Mouse (Mus musculus) lung, embryonic 16.5 days (tissue): ENCODE results near the gene Prkcz. TPM values are rescaled to one million over a fixed set of nuclear protein-coding genes. Genes with fewer than 3 reads are reported as not detected.
"Not testable (repeated sequence)": the region's sequence is repeated elsewhere in the genome, so short reads cannot be mapped to it uniquely, and the experiment has no call there.

Source experiments
- ATAC-seq: fragments of 200-750 bp; cut with Nextera tagmentation; 2 replicates; pipeline ENCODE4 v1.8.0; 2017; ENCODE audit warnings: low read depth, mild to moderate bottlenecking, moderate library complexity
- H3K27ac ChIP-seq: fragments of 300-500 bp; sonication (generic); 2 replicates; pipeline ENCODE4 v1.5.1; 2014; ENCODE audit warnings: mild to moderate bottlenecking, control low read depth, low read length
- H3K27me3 ChIP-seq: fragments of 300-500 bp; sonication (generic); 2 replicates; pipeline ENCODE4 v1.6.1; 2014; ENCODE audit warnings: low read depth, low read length, mixed read lengths; ENCODE audit not compliant: control insufficient read depth, insufficient read depth
- H3K36me3 ChIP-seq: fragments of 300-500 bp; sonication (generic); 2 replicates; pipeline ENCODE4 v1.6.1; 2014; ENCODE audit warnings: low read length; ENCODE audit not compliant: control insufficient read depth, insufficient read depth
- H3K4me1 ChIP-seq: fragments of 300-500 bp; sonication (generic); replicated peaks from 2 replicates; pipeline ENCODE4 v1.6.1; 2014; ENCODE audit warnings: low read length, mixed read lengths; ENCODE audit not compliant: control insufficient read depth, insufficient read depth
- H3K4me2 ChIP-seq: fragments of 300-500 bp; sonication (generic); 2 replicates; pipeline ENCODE4 v1.6.1; 2014; ENCODE audit warnings: low read depth, low read length, control low read depth
- H3K4me3 ChIP-seq: fragments of 300-500 bp; sonication (generic); 2 replicates; pipeline ENCODE4 v1.5.1; 2014; ENCODE audit warnings: mild to moderate bottlenecking, low read length, control low read depth
- H3K9ac ChIP-seq: fragments of 300-500 bp; sonication (generic); 2 replicates; pipeline ENCODE4 v1.6.1; 2014; ENCODE audit warnings: low read length, control low read depth
- H3K9me3 ChIP-seq: fragments of 300-500 bp; sonication (generic); 2 replicates; pipeline ENCODE4 v1.6.1; 2016; ENCODE audit warnings: low read length; ENCODE audit not compliant: control insufficient read depth
- WGBS: fragments of 180-500 bp; shearing (Covaris S2); extraction: QIAGEN DNeasy Blood & Tissue Kit; methylation state at CpG from one replicate; pipeline ENCODE4 v1.1.7; 2014; 5-methylcytosine and 5-hydroxymethylcytosine counted together
- polyA plus RNA-seq: library from polyadenylated mRNA; unstranded; fragments of >200 nt; fragmentation: Nextera tagmentation; extraction: Ambion mirVana; gene quantifications from 2 replicates; pipeline ENCODE4 v1.2.1, GENCODE M21; 2015

Prkcz gene
- polyA plus RNA-seq, 1 experiment from 2014 or later: 21.1 TPM

GRCm38 (mm10) chr4:155249648-155250351 lies 111.4 kb downstream of the Prkcz start, which contains the start of gene Faap20:
TSS of gene Faap20 (plus strand) at chr4:155249802.
- WGBS: under 1% methylated on average over 57 of the region's 58 CpGs
- peaks cover 23% of the 10 kb centered on the region for H3K4me1 ChIP-seq
- ATAC-seq: peak; percentile 93

GRCm38 (mm10) chr4:155249257-155249647 lies 111.9 kb downstream of the Prkcz start:
- peak overlapping the region; percentile 55 for H3K4me3 ChIP-seq
- WGBS: 0% methylated on average over 9 of the region's 9 CpGs
- peak overlapping the region; percentile 71 for H3K4me2 ChIP-seq
- peak overlapping the region; percentile 79 for H3K9ac ChIP-seq
- H3K36me3 ChIP-seq: no peaks in the 10 kb centered on the region
- H3K27me3 ChIP-seq: no peaks in the 10 kb centered on the region
- H3K9me3 ChIP-seq: no peaks in the 10 kb centered on the region
- ATAC-seq: peak; percentile 73
- H3K27ac ChIP-seq: peak overlapping the region; percentile 98
- peaks cover 23% of the 10 kb centered on the region for H3K4me1 ChIP-seq

More at GRCm38 (mm10) chr4:155249648-155250351, 111.4 kb downstream of the Prkcz start, which contains the start of gene Faap20:
- no peaks in the 10 kb centered on the region for H3K36me3 ChIP-seq
- H3K27me3 ChIP-seq: no peaks in the 10 kb centered on the region
- peak within 1 kb of the TSS; percentile 71 for H3K4me2 ChIP-seq
- peak within 1 kb of the TSS; percentile 55 for H3K4me3 ChIP-seq
- H3K9me3 ChIP-seq: no peaks in the 10 kb centered on the region
- H3K27ac ChIP-seq: peak within 1 kb of the TSS; percentile 98
- H3K9ac ChIP-seq: peak within 1 kb of the TSS; percentile 79

- H3K9ac ChIP-seq, H3K4me2 ChIP-seq, H3K9me3 ChIP-seq, H3K27me3 ChIP-seq, H3K4me3 ChIP-seq, H3K27ac ChIP-seq, H3K36me3 ChIP-seq, ATAC-seq: not testable (repeated sequence)
- 89% methylated on average over 3 of the region's 3 CpGs for WGBS
- peaks cover 23% of the 10 kb centered on the region for H3K4me1 ChIP-seq
Measured at GRCm38 (mm10) chr4:155248054-155248453, 113.1 kb downstream of the Prkcz start.

GRCm38 (mm10) chr4:155246691-155247105 lies 114.5 kb downstream of the Prkcz start:
- H3K4me2 ChIP-seq: no peak overlapping the region
- 58% methylated on average over 12 of the region's 12 CpGs for WGBS
- H3K4me3 ChIP-seq: no peak overlapping the region
- H3K27ac ChIP-seq: no peak overlapping the region
- no peak for ATAC-seq
- 0 out of 2 replicates have a peak overlapping the region, but pooled peaks have one; percentile 5 for H3K9ac ChIP-seq
- no peaks in the 10 kb centered on the region for H3K36me3 ChIP-seq
- no peaks in the 10 kb centered on the region for H3K27me3 ChIP-seq
- peaks cover 20% of the 10 kb centered on the region for H3K4me1 ChIP-seq
- H3K9me3 ChIP-seq: no peaks in the 10 kb centered on the region

- no peaks in the 10 kb centered on the region for H3K27me3 ChIP-seq
- 50% methylated on average over 6 of the region's 6 CpGs for WGBS
Measured at GRCm38 (mm10) chr4:155245770-155246492, 115.2 kb downstream of the Prkcz start.

GRCm38 (mm10) chr4:155243233-155243632 lies 117.9 kb downstream of the Prkcz start:
- H3K4me2 ChIP-seq: no peak overlapping the region
- no peak overlapping the region for H3K4me3 ChIP-seq
- WGBS: 78% methylated on average over 12 of the region's 12 CpGs
- ATAC-seq: no peak
- no peaks in the 10 kb centered on the region for H3K27me3 ChIP-seq
- peaks cover 16% of the 10 kb centered on the region for H3K4me1 ChIP-seq
- no peaks in the 10 kb centered on the region for H3K36me3 ChIP-seq
- no peak overlapping the region for H3K27ac ChIP-seq
- H3K9ac ChIP-seq: no peak overlapping the region
- H3K9me3 ChIP-seq: no peaks in the 10 kb centered on the region

More at GRCm38 (mm10) chr4:155245770-155246492, 115.2 kb downstream of the Prkcz start:
- no peak overlapping the region for H3K4me3 ChIP-seq
- H3K9me3 ChIP-seq: no peaks in the 10 kb centered on the region
- no peak overlapping the region for H3K27ac ChIP-seq
- ATAC-seq: no peak
- no peak overlapping the region for H3K4me2 ChIP-seq
- H3K4me1 ChIP-seq: peaks cover 19% of the 10 kb centered on the region
- H3K9ac ChIP-seq: no peak overlapping the region
- H3K36me3 ChIP-seq: no peaks in the 10 kb centered on the region

GRCm38 (mm10) chr4:155242292-155242691 lies 118.9 kb downstream of the Prkcz start:
- no peak for ATAC-seq
- Histone ChIP-seq H3K36me3 (no peaks in the 10 kb centered on the region), H3K9ac (no peak overlapping the region), H3K4me3 (no peak overlapping the region), H3K9me3 (no peaks in the 10 kb centered on the region), H3K27ac (no peak overlapping the region), H3K4me1 (peaks cover 26% of the 10 kb centered on the region), H3K27me3 (no peaks in the 10 kb centered on the region), H3K4me2 (no peak overlapping the region)
- WGBS: 90% methylated on average over 5 of the region's 5 CpGs

GRCm38 (mm10) chr4:155241789-155242188 lies 119.4 kb downstream of the Prkcz start:
- 70% methylated on average over 9 of the region's 9 CpGs for WGBS
- Histone ChIP-seq H3K9me3 (no peaks in the 10 kb centered on the region), H3K9ac (no peak overlapping the region), H3K27ac (no peak overlapping the region), H3K4me2 (no peak overlapping the region), H3K27me3 (no peaks in the 10 kb centered on the region), H3K4me1 (peaks cover 29% of the 10 kb centered on the region), H3K4me3 (no peak overlapping the region), H3K36me3 (no peaks in the 10 kb centered on the region)
- no peak for ATAC-seq

GRCm38 (mm10) chr4:155239494-155239893 lies 121.7 kb downstream of the Prkcz start:
- WGBS: 59% methylated on average over 6 of the region's 6 CpGs
- H3K27me3 ChIP-seq: no peaks in the 10 kb centered on the region
- H3K27ac ChIP-seq: no peak overlapping the region; the same call in 1 of the 2 replicates
- ATAC-seq: no peak
- no peaks in the 10 kb centered on the region for H3K9me3 ChIP-seq
- H3K9ac ChIP-seq: no peak overlapping the region
- H3K4me2 ChIP-seq: no peak overlapping the region
- no peaks in the 10 kb centered on the region for H3K36me3 ChIP-seq
- no peak overlapping the region for H3K4me3 ChIP-seq
- peaks cover 42% of the 10 kb centered on the region for H3K4me1 ChIP-seq
